Mouse (Mus musculus) common myeloid progenitor, adult 5-6 weeks (primary cell): Measurements from ENCODE around the gene Pm20d1. TPM values are rescaled to one million over a fixed set of nuclear protein-coding genes. Genes with fewer than 3 reads are reported as not detected.

Source experiments
- ATAC-seq: replicated peaks from 2 replicates; pipeline ENCODE4 v1.8.0; 2016; ENCODE audit warnings: low read depth, mild to moderate bottlenecking, moderate TSS enrichment, inconsistent platforms; ENCODE audit not compliant: poor library complexity, severe bottlenecking
- total RNA-seq: library from RNA; stranded (forward); fragments of 200-1000, 187-1606 nt; gene quantifications from 2 replicates; pipeline ENCODE4 v1.2.3, GENCODE M21; 2017

The Pm20d1 gene
- total RNA-seq, 1 experiment from 2014 or later = not detected

GRCm38 (mm10) chr1:131869561-131869960 lies 72.4 kb downstream of the Pm20d1 start:
- no peak for ATAC-seq

Other genes with a start within 250 kb of the Pm20d1 start
- gene Avpr1b, start 198.1 kb upstream of the Pm20d1 start, total RNA-seq = not detected in 2 replicates
- gene Ctse, start 159.1 kb upstream of the Pm20d1 start, total RNA-seq = 56.9 and 66.7 TPM in 2 replicates
- gene Rab7b, start 108.7 kb upstream of the Pm20d1 start, total RNA-seq = 10.5 and 11.4 TPM in 2 replicates
- not detected in 2 replicates for gene Slc26a9, start 53.4 kb upstream of the Pm20d1 start, total RNA-seq
- gene Slc41a1, start 30.1 kb downstream of the Pm20d1 start, total RNA-seq = 6.7 and 7.8 TPM in 2 replicates
- 20.0 and 27.5 TPM in 2 replicates for gene Rab29, start 69.8 kb downstream of the Pm20d1 start, total RNA-seq
- 388 and 411 TPM in 2 replicates for gene Nucks1, start 113.2 kb downstream of the Pm20d1 start, total RNA-seq
- gene Slc45a3, start 165.6 kb downstream of the Pm20d1 start, total RNA-seq = 9.8 and 10.6 TPM in 2 replicates
- gene Elk4, start 210.2 kb downstream of the Pm20d1 start, total RNA-seq = 86.9 and 112 TPM in 2 replicates